Mouse (Mus musculus) retina, postnatal 1 day (tissue): ENCODE results near the gene Lrrc34.

Experiments
- DNase-seq: peaks from one replicate; pipeline ENCODE4 v3.0.0-alpha.2; 2012

Gene Lrrc34

DNA sequence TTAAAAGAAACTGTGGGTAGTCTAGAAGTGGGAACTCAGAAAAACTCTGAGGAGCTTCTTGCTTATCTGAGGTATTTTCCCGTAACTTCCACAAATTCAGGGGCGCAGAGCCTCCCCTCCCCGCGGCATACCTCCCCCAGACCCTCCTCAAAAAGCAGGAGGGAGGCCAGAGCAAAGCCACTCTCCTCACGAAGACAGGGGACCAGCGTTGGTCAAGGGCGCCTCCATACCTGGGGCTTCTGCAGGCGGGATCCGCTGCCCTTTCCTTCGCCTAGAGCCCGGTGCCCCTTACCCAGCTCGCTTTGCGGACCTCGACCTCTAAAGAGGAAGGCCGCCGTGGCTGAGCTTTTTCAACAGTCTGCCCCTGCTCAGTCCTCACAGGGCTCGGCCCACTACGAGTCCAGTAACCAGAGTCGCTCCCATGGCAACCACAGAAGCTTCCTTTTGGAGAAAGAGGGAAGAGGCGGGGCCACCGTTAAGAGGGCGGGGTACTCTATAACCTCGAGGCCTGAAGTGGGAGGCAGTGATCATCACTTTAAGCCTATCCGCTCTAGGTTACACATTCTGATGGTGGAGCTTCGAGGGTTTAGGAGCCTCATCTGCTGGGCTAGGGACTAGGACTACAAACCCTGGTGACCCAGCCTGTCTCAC is at the start of gene Lrrc34:
Gene Lrrc34 (minus strand): TSS at position 430 of the 651 bp plus-strand sequence.
- peak; percentile 91 for DNase-seq

DNA sequence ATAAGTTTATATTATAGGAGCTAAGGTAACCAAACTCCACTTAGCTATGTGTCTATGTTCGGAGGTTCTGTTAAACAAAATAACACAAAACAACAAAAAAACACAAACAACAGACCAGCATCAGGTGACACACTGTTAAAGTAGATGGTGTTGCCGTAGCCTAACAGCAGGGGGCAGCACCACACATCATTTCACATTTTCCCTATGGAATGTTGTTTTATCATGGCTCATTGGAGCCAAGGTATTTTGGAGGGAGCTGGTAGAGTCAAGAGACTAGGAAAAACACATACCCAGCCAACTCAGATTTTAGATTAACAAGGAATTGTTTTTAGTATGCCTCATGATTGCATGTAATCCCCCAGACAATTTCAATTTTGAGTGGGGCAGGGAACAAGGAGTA is 48.7 kb upstream of the Lrrc34 start:
- DNase-seq = peak; percentile 83

DNA sequence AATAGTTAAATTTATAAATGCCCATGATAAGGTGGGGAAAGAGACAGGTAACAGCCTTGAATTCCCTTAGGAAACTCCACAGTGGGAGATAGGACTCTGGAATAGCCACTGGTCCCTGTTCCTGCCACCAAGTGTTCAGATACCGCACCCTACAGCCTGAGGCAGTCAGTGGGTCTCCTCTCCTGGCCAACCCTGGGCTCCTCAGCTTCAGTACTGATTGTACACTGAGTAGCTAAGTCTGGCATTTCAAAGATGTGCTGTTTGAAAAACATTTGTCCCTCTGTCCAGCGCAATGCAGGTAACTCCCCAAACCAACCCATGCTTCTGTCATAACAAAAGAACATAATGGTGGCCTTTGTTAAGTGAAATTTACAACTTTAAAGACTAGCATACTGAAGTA is 48.0 kb upstream of the Lrrc34 start:
- DNase-seq = no peak

DNA sequence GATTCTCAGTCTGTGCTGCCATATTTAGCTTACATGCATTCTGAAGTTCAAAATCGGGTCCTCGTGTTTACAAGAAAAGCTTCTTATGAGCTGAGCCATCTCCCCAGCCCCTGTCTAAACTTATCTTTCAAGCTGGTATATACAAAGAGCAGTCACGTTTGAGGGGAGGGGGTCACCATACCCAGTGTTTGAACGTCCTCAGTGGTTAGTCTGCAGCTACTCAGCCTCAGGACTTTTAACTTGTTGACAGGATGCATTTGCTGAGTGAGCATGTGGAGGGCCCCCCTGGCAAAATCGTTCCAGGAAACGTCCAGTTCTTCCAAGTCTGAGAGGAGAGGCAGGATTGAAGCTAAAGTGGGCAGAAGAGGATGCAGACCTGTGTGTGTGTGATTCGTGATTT is 43.3 kb upstream of the Lrrc34 start:
- DNase-seq = peak; percentile 55

DNA sequence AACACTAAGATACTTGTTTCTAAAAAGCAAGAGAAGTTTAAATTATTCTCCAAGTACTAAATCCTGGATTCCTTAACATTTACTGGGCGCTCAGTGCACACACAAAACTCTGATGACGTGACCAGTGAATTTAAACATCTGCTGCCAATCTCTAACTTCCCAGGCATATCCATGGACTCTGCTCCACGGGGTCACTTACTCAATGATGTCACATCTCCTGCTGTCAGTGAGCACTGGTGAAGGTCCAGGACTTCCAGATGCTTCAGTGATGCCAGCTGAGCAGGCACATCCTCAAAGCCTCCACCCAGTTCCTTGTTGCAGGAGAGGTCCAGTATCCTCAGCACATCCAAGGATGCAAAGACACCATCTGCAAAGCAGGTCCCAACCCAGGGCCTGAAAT is 39.5 kb upstream of the Lrrc34 start:
- DNase-seq = no peak

DNA sequence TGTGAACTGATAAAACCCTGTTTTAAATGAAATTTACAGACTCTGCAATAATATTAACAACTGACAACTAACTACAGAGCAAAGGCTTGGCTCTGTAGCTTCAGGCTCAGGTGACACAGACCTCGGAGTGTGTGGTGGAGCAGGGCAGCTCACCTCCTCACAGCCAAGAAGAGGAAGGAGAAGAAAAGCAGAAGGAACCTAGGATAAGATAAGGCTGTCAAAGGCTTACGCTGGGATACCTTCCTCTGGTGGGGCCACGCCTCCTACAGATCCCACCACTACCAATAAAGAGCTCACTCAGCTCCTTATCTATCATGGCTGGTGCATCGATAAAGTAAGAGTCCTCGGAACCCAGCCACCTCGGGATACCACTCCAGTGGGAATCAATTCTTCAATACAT is 35.5 kb upstream of the Lrrc34 start:
- DNase-seq = no peak

DNA sequence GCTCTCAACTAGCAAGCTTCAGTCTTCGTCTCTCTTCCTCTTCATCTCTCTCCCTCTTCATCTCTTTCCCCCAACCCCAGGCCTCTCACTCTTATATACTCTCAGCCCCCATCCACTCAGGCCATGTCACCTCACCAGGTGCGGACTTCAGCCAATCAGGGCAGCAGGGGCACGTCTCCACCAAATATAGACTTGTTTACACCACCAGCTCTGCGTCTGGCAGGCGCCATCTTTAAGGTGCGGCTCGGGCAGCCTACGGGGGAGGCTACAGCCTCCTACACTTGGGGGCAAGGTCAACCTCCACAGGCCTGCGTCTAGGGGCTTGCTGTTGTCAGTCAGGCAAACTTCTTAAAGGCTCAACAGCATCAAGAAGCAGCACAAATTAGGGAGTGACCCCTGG is 10.8 kb upstream of the Lrrc34 start:
- no peak for DNase-seq

DNA sequence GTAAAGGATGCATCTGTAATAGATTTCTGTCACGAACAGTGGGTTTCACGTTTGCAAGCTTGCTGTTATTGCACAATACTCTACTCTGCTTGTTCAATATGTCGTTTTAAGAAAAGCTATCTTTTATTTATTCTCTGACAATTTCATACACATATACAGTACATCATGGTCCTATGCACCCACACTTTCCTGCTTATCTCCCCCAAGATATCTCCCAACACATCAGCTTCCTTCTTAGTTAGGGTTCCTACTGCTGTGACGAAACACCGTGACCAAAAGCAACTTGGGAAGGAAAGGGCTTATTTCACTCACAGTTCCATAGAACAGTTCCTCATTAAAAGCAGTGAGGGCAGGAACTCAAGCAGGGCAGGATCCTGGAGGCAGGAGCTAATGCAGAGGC is 8.3 kb upstream of the Lrrc34 start:
- no peak for DNase-seq

DNA sequence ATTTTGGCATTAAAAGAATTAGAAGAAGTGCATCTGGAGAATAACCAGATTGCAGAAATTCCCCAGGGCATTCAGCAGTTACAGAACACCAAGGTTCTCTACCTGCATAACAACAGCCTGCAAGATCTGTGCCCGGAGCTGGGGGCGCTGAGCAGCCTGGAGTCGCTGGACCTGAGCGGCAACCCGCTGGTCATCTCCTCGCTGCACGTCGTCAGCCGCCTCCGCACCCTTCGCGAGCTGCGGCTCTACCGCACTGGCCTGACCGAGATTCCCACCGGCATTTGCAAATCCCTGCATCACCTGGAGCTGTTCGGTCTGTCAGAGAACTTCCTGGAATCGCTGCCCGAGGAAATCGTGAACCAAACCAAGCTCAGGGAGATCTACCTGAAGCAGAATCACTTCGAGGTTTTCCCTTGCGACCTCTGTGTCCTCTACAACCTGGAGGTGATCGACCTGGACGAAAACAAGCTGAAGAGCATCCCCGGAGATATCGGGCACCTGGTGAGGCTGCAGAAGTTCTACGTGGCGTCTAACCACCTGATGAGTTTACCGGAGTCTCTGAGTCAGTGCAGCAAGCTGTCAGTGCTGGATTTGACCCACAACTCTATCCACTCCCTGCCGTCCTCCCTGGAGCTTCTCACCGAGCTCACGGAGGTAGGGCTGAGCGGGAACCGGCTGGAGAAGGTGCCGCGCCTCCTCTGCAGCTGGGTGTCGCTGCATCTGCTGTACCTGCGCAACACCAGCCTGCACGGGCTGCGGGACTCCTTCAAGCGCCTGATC is 2.6 kb upstream of the Lrrc34 start:
- peak; percentile 44 for DNase-seq

DNA sequence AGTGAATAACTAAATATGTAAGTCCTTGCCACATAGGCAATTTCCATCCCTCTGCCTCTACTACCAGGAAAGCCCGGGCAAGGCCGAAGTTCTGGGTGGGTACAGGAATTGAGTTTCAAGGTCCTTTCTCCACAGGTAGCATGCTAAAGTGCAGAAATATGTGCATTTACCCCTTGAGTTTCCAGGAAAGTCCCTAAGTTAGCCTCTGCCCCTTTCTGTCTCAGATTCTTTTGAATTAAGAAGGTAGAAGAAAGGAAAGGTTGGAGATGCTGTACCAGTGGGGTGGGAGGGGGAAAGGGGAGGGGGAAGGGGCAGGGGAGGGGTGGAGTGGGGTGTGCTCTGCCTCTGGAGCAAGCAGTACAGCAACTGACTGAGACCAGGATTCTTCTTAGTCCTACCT is 797 bp upstream of the Lrrc34 start:
- no peak for DNase-seq

DNA sequence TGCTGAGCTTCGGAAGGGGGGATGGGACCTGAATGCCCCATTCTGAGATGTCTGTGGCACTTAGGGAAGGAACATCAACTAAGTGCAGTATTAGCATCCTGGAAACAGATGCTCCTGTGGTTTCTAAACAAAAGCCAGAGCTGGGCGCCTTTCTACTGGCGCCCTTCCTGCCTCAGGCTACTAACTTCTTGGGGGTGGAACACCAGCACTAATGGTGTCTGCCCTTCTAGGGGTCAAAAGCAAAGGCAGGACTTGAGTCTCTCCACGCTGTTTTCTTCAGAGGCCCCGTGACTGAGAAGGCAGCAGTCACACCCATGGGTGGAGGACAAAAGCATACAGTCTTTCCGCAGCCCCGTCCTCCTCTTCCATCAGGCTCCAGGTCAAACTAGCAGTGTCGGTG is 908 bp downstream of the Lrrc34 start:
- DNase-seq = peak; percentile 11

DNA sequence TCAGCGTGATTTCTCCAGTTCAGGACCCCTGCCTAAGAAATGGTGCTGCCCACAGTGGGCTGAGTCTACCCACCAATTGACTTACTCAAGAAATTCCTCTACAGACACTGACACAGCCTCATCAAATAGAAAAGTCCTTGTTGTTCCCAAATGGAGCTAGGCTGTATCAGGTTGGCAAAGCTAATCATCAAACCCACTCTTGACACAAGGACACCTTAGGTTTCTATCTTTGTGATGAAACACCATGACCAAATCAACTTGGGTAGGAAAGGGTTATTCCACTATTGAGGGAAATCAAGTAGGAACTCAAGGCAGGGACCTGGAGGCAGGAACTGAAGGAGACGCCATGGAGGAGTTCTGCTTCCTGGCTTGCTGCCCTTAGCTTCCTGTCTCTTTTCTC is 3.5 kb downstream of the Lrrc34 start, which contains the start of gene Lrriq4:
Gene Lrriq4 (plus strand): TSS at position 301 of the 400 bp plus-strand sequence.
- no peak for DNase-seq

DNA sequence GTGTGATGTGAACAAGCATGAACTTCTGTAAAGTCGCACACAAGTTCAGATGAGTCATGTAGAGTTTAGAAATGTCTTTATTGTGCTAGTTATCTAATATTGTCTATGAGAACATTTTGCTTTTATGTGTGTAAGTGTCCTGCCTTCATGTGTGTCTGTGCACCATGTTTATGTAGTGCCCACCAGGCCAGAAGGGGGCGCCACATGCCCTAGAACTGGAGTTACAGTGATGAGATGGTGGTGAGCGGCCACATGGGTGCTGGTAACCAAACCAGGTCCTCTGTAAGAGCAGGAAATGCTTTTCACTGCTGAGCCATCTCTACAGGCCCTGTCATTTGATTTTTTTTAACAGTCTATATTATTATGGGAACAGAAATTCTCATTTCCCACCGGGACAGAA is 12.0 kb downstream of the Lrrc34 start:
- no peak for DNase-seq

DNA sequence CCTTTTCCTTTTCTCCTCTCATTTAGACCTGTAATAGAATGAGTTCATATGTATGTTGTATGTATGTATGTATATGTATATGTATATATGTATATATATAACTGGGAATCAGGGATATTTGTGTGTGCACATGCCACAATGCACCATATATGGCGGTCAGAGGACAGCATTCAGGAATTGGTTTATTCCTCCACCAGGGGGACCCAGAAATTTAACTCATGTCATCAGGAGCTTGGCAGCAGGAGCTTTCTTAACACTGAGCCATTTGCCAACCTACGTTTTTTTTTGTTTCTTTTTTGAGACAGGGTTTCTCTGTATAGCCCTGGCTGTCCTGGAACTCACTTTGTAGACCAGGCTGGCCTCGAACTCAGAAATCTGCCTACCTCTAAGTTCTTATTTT is 14.0 kb downstream of the Lrrc34 start:
- DNase-seq = peak; percentile 19

DNA sequence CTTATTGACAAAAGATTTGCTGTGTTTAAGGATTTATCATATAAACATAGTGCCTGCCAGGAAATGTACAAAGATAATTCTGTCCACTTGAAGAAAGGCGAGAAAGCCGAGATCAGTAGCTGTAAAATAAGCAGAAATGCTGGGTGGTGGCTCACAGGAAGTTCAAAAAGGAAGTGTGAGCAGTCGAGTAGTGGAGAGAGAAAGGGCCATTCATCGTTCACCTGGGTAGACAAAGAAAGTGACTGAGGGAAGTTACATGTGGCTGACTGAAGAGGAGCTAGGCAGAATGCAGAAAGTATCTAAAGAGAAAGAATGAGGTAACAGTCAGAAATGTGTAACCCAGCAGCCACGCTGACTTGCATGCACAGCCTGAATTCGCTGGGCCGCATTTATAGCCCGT is 27.5 kb downstream of the Lrrc34 start:
- no peak for DNase-seq

DNA sequence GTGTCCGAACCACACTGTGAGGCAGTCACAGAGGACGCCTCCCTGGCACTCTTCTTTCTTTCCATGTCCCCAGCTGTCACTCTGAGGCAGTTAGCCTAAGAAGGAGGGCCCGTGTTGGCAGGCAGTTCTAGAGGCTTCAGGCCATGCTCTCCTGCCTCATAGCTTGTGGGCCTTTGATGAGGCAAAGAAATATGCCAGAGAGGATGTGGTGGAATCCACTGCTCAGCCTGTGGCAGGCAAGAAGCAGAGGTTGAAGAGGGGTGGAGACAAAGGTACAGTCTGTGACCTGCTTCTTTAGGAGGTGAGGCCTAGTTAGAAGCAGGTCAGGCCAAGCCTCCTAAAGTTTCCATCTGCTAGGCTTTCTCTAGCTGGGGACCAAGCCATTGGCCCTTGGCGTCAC is 36.7 kb downstream of the Lrrc34 start:
- DNase-seq = no peak

DNA sequence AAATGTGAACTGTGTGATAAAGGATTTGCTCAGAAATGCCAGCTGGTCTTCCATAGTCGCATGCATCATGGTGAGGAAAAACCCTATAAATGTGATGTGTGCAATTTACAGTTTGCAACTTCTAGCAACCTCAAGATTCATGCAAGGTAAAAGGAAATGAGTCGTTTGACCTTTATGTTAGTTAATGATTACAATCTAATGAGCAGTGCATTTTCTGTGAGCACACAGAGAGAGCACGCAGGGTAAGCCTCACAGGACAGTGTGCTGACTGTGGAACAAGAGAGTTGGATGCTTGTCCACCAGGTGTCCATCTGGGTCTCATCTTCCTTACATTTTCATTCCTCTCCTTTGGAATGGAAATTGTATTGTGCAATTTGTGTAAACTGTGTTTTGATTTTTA is 38.7 kb downstream of the Lrrc34 start:
- no peak for DNase-seq

DNA sequence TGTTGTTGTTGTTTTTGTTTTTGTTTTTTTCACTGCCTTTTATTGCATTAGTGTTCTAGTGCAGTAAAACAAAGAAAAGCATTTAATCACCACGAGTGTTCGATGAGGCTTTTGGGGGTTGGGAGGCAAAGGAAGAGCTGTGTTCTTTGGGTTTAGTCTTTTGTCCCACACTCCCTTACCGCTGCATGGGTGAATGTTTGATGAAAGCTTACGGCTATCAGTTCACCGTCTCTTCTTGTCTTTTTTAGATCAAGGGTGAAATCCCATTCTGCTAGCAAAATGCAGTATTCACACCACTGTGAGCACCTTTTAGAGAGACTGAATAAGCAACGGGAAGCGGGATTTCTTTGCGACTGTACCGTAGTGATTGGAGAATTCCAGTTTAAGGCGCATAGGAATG is 44.4 kb downstream of the Lrrc34 start:
- no peak for DNase-seq

DNA sequence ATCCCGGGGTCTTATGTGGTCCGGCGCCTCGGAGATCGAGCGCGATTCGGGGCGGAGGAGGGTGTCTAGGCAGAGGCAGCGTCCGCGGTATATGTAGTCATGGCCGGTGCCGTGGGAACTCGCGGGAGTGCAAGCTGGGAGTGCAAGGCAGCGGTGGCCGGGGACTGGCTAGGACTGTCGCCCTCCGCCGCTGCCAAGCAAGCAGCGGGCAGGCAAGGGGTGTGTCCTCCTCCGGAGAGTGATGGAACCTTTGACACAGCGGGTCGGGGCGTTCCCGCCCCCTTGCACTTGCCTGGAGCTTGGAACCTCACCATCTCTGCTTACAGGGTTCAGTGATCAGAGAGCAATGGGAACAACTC is 45.0 kb downstream of the Lrrc34 start:
- no peak for DNase-seq

DNA sequence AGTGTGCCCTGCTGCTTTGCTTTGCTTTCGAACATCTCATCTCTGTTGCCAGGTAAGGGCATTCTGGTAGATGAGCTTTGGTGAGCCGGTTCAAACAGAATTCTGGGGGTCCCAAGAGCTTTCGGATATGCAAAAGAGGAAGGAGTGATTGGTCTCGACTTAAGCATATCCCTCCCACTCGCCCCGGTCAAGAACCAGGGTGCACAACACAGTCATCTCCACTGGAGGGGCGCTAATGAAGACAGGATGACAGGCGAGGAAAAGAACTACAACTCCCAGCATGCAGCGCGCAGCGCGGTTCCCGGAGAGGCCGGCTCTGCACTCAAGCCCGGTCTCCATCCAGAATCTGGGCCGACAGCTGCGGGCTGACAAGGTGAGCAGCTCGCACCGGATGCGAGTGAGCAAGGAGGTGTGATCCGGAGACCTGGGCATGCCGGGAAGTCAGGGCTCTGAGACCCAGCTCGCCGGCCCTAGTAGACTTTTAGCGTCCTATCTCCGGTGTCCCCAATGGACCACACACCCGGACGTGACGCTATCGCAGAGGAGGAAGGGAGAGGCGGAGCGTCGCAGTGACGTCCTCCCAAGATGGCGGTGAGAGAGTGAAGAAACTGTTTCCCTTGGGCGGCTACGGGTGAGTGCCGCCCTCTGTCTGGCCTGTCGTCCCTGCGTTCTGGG is 45.5 kb downstream of the Lrrc34 start, which contains the start of gene Mynn:
Gene Mynn (plus strand): TSS at position 1 of the 675 bp plus-strand sequence.
- DNase-seq = peak; percentile 98

DNA sequence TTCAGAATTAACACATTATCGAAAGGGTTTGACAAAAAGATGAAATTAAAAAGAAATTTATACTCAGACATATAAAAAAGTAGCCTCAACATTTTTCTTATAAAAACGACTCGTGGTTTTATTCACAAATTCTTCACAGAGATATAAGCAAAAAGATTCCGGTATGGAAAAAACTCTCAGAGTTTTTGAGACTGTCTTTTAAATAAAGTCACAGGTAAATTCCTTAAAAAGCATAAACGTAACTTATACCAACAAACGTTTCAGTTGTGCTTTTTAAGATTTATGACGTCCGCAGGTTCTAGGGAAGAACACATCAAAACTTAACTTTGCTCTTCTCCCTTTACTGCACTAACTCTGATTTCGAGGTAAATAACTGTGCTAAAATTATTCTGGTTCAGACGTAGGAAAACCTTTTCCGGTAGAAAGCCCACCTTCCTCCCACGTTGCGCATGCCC is 46.0 kb downstream of the Lrrc34 start:
- no peak for DNase-seq

DNA sequence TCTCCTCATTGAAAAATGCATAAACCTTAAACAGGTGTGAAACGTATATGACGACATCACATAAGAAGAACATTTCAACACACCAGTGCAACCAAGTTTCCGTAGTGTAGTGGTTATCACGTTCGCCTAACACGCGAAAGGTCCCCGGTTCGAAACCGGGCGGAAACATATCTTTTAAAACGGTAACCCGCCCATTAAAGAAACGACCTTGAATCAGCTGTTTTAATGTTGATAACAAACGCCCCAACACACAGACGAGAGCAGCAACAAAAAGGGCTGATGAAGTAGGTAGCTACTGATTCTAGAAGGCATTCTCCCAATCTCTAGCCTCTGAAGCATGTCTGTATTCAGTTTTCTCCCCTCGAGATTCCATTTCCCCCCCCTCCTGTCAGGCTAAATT is 46.5 kb downstream of the Lrrc34 start:
- peak; percentile 94 for DNase-seq

DNA sequence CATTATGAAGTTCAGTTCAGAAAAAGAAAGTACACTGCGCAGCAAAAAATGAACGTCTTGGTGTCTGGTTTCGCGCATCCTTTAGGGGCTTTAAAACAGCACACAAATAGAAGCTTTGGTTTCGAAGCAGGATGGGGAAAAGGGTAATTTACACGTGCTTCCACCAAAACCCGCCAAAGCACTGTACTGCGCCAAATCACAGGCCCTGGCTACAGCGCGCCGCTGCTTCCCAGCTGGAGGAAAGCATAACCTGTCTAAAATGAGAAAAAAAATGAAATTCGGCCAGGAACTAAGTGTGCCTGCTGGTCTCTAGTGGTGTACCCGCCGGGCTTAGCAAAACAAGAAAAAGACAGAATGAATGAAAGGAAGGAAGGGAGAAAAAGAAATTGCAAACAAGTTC is 47.0 kb downstream of the Lrrc34 start:
- peak; percentile 64 for DNase-seq
